Mouse (Mus musculus) lung, postnatal 0 days (tissue): ENCODE results near the gene Olfr374.

Experiments used
- CTCF ChIP-seq: IDR thresholded peaks from 2 replicates; pipeline ENCODE4 v1.5.1; 2016; ENCODE audit warnings: antibody characterized with exemption, mild to moderate bottlenecking
- EP300 ChIP-seq: IDR thresholded peaks from 2 replicates; pipeline ENCODE4 v1.6.1; 2016; ENCODE audit warnings: antibody characterized with exemption, mild to moderate bottlenecking, control low read depth

DNA sequence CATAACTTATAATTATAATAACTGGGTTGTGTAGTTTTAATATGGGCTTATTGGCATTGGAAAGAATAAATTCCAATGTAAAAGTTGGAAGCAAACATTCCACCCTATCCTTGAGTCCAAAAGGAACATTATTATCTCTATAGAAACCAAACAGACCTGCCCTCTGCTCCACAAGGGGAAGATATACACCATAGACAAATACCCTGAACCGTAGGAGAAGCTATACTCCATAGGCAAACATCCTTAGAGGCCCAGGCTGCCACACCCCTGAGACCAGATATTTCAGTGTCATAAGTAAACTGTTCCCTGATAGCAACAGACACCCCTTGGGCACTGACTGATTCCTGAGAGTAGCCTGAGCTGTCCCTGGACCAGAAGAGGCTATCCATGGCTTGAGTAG is 21.0 kb downstream of the Olfr374 start:
- TF ChIP-seq CTCF, result no peak
- no peak for TF ChIP-seq EP300
